Mouse (Mus musculus) brain, adult 2 months (tissue): ENCODE results near the gene Il1r1.

ENCODE experiments used
- DNase-seq: peaks from one replicate; pipeline ENCODE4 v3.0.0; 2011; ENCODE audit warnings: low read depth, low spot score

Il1r1 gene

GRCm38 (mm10) chr1:40362784-40363183 lies 137.9 kb downstream of the Il1r1 start:
- peak; percentile 12 for DNase-seq
